Mouse (Mus musculus) retina, adult 2 months (tissue): ENCODE measurements at regions not wholly inside any gene's neighbourhood (a gene's known extent, or its start where the extent isn't known, plus 50 kb on each side); places are given as distances from the start of the nearest gene placed in this dataset.

ENCODE experiments used
- DNase-seq: peaks from one replicate; pipeline ENCODE4 v3.0.0-alpha.2; 2012; ENCODE audit warnings: low read depth, low spot score

DNA sequence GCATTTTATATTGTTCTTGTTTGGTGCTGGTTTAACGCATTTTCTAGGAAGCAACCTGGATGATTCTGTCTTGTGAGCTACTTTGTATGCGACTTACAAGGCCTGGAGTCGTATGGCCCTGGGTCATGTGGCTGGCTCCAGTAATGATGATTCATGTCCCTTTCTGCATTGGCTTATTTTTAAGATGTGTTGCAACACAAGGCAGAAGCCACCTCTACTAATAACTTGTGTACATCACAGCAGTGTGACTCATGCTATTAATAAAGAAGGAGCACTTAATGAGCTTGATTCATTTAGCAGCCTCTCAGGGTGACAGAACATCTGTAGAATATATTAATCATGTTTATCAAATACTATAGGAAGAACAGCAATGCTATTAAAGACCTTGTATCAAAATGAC, 84.0 kb downstream of the Slc5a7 start:
- no peak for DNase-seq

DNA sequence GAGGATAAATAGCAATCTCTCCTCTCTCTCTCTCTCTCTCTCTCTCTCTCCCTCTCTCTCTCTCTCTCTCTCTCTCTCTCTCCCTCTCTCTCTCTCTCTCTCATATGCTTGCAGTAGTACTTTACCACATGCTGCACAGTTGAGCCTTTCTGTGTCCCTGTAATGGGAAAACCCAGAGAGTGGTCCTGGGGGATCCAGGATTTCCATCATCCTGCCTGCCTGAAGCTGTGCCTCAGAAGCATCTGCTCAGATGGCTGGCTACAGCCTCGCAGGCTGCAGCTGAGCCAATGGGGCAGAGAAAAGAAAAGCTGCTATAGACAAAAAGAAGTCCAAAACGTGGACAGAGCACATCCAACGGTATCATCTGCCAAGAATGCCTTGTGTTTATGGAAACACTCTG, 97.1 kb downstream of the Slc5a7 start:
- DNase-seq, result no peak

GRCm38 (mm10) chr17:54192231-54192573, 106.6 kb downstream of the Slc5a7 start:
- no peak for DNase-seq

DNA sequence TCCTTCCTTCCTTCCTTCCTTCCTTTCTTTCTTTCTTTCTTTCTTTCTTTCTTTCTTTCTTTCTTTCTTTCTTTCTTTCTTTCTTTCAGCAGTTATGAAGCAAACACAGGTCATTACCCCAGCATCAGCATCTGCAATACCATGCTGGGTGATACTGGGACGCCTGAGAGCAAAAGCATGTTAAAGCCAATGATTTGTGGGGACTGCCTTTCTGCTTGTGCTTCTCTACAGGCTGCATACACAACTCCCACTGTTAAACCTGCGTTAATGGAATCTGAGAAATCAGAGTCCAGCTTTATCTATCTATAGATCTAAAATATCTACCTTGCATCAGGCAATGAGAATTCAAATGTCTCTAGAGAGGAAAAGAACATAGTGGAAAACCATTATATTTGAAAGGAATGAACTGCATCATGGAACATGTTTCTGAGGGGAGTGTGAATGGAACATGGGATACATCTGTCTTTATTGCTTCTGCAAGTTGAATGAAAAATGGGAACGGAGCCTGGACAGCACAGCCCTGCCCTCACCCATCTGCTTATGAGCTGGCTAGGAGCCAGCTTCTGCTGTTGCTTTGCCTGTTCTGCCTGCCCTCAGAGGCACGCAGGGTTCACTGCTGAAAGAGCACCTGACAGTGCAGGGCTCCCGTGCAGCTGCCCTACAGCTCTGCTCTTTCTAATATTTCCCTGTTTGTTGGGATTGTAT, 107.2 kb downstream of the Slc5a7 start:
- DNase-seq, result peak; percentile 6

DNA sequence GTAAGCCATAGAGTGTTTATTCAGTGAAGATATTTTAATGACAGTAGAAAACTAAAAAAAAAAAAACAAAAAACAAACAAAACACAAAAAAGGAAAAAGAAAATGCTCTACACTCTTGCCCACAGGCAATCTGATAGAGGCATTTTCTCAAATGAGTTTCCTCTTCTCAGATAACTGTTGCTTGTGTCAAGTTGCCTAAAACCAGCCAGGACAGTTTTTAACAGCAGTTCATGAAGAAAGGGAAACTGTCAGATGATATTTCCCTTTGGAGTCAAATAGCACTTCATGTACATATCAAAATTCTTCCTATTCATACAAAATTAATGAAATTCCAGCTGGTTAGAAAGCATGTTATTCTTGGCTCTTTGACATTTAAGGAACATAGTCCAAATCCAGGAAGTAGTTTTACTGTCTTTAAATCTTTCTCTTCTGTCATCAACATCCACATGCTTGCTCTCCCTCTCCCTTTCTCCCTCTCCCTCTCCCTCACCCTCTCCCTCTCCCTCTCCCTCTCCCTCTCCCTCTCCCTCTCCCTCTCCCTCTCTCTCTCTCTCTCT, 109.8 kb downstream of the Slc5a7 start:
- no peak for DNase-seq

- DNase-seq, result no peak
Observed at GRCm38 (mm10) chr17:54182073-54182472, 116.8 kb downstream of the Slc5a7 start.

DNA sequence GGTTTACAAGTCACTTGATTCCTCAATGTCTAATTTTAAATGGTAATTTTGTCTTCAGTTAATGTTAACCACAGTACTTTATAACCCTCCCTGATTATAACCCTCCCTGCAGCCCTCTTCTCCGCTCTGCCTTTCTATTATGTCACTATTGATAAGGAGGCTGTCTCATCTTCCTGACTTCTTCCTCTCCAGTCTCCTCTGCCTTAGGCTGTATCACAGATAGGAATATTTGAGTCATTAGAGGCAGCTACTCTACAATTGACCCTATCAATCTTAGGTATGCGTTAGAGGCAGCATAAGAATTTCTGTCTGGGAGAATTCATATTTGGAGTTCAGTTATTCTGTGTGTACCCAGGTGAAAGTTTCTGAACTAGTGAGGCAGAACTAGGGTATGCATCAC, 118.3 kb downstream of the Slc5a7 start:
- DNase-seq, result no peak

DNA sequence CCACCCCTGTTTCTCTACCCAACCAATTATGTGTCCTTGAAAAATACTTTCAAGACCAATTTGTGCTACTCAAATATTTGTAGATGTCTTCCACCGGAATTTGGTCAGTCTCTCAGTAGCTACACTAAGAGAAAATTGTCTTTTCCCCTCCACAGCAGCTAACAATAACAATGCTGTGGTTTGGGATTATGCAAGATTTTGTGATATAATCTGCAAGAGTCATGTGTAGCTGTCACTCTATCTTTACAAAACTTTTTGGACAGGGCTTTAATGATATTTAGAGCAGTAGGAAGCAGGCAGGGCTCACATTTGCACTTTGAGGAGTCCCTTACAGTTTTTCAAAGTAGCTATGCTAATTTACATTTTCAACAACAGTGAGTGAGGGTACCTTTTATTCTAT, 128.1 kb downstream of the Slc5a7 start:
- DNase-seq, result no peak

- DNase-seq, result no peak
Observed at GRCm38 (mm10) chr17:54168039-54168438, 130.8 kb downstream of the Slc5a7 start.

- DNase-seq, result no peak
Observed at GRCm38 (mm10) chr17:54162383-54162782, 136.5 kb downstream of the Slc5a7 start.

- DNase-seq, result no peak
Observed at GRCm38 (mm10) chr17:54158753-54159152, 140.1 kb downstream of the Slc5a7 start.

DNA sequence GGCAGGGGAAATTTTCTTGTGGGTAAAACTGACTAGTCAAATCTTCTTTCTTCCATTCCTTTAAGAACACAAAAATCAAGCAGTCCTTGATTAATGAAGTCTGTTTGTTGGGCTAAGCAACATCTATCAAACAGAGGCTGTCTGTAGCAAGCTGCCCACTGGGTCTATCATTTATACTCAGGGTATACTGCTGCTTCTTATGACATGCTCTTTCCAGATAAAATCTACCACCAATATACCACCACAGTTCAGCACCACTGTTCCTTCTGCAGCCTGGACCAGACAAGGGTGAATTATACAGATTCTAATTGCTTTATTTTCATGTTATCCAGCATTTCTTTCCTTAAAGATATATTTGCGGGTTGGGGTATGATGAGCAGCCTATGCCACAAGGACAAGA, 140.5 kb downstream of the Slc5a7 start:
- DNase-seq, result no peak

- no peak for DNase-seq
Observed at GRCm38 (mm10) chr17:54155801-54156200, 143.0 kb downstream of the Slc5a7 start.

GRCm38 (mm10) chr17:54154536-54154935, 144.3 kb downstream of the Slc5a7 start:
- no peak for DNase-seq
